Mouse (Mus musculus): ENCODE data around the gene Hspa4l. TPM values are rescaled to one million over a fixed set of nuclear protein-coding genes. Genes with fewer than 3 reads are reported as not detected.
"Not testable (repeated sequence)": the region's sequence is repeated elsewhere in the genome, so short reads cannot be mapped to it uniquely, and the experiment has no call there.

Gene Hspa4l
- polyA plus RNA-seq, 1 experiment from 2014 or later = 4.6 TPM

GRCm38 (mm10) chr3:40761312-40761711, 17.0 kb downstream of the Hspa4l start:
- H3K9ac ChIP-seq = no peak overlapping the region
- no peaks in the 10 kb centered on the region for H3K36me3 ChIP-seq
- 87% methylated on average over 2 of the region's 2 CpGs for WGBS
- H3K4me2 ChIP-seq (replicated peaks) = no peak overlapping the region
- H3K4me1 ChIP-seq = no peaks in the 10 kb centered on the region
- no peaks in the 10 kb centered on the region for H3K27me3 ChIP-seq
- no peak overlapping the region for H3K27ac ChIP-seq
- H3K9me3 ChIP-seq = no peaks in the 10 kb centered on the region
- no peak for ATAC-seq (ENCODE audit: low FRiP score, low read depth)
- no peak overlapping the region for H3K4me3 ChIP-seq

- H3K27me3 ChIP-seq = no peaks in the 10 kb centered on the region
- H3K4me3 ChIP-seq = no peak overlapping the region
- H3K4me1 ChIP-seq = no peaks in the 10 kb centered on the region
- no peak overlapping the region for H3K27ac ChIP-seq
- 82% methylated on average over 2 of the region's 2 CpGs for WGBS
- H3K4me2 ChIP-seq (replicated peaks) = no peak overlapping the region
- no peaks in the 10 kb centered on the region for H3K36me3 ChIP-seq
- ATAC-seq (ENCODE audit: low FRiP score, low read depth) = no peak
- H3K9ac ChIP-seq = no peak overlapping the region
- no peaks in the 10 kb centered on the region for H3K9me3 ChIP-seq
Measured at GRCm38 (mm10) chr3:40793783-40794182, 49.5 kb downstream of the Hspa4l start.

- Histone ChIP-seq H3K27me3 (no peaks in the 10 kb centered on the region), H3K4me1 (peaks cover 14% of the 10 kb centered on the region), H3K36me3 (peaks cover 11% of the 10 kb centered on the region; the same call in 1 of the 2 replicates), H3K9ac (no peak overlapping the region), H3K9me3 (no peaks in the 10 kb centered on the region), H3K4me3 (no peak overlapping the region), H3K27ac (no peak overlapping the region), H3K4me2 (replicated peaks) (no peak overlapping the region)
- no peak for ATAC-seq (ENCODE audit: low FRiP score, low read depth)
- WGBS = 63% methylated on average over 1 of the region's 1 CpGs
Measured at GRCm38 (mm10) chr3:40798054-40798453, 53.8 kb downstream of the Hspa4l start.

- Histone ChIP-seq H3K4me2 (replicated peaks) (no peak overlapping the region), H3K9ac (no peak overlapping the region), H3K36me3 (peaks cover 11% of the 10 kb centered on the region; the same call in 1 of the 2 replicates), H3K27ac (no peak overlapping the region), H3K4me1 (peaks cover 14% of the 10 kb centered on the region), H3K9me3 (no peaks in the 10 kb centered on the region), H3K4me3 (no peak overlapping the region), H3K27me3 (no peaks in the 10 kb centered on the region)
- WGBS = 37% methylated on average over 7 of the region's 7 CpGs
- no peak for ATAC-seq (ENCODE audit: low FRiP score, low read depth)
Measured at GRCm38 (mm10) chr3:40798500-40798899, 54.2 kb downstream of the Hspa4l start.

GRCm38 (mm10) chr3:40799530-40800372, 55.5 kb downstream of the Hspa4l start, which contains the start of gene Plk4:
Plk4 (plus strand) TSS chr3:40800019.
- H3K36me3 ChIP-seq = peaks cover 11% of the 10 kb centered on the region; the same call in 1 of the 2 replicates
- peak within 1 kb of the TSS; percentile 90 for H3K9ac ChIP-seq
- H3K4me2 ChIP-seq (replicated peaks) = peak within 1 kb of the TSS; percentile 94
- H3K4me1 ChIP-seq = peaks cover 14% of the 10 kb centered on the region
- H3K4me3 ChIP-seq = peak within 1 kb of the TSS; percentile 93
- WGBS = 2% methylated on average over 66 of the region's 66 CpGs
- no peaks in the 10 kb centered on the region for H3K27me3 ChIP-seq
- ATAC-seq (ENCODE audit: low FRiP score, low read depth) = peak; percentile 96
- no peaks in the 10 kb centered on the region for H3K9me3 ChIP-seq
- H3K27ac ChIP-seq = peak within 1 kb of the TSS; percentile 69

- Histone ChIP-seq H3K4me2 (replicated peaks) (peak overlapping the region; percentile 94), H3K4me3 (peak overlapping the region; percentile 93), H3K9me3 (no peaks in the 10 kb centered on the region), H3K9ac (peak overlapping the region; percentile 90), H3K27ac (peak overlapping the region; percentile 69), H3K36me3 (peaks cover 17% of the 10 kb centered on the region), H3K27me3 (no peaks in the 10 kb centered on the region), H3K4me1 (peaks cover 14% of the 10 kb centered on the region)
- WGBS = under 1% methylated on average over 27 of the region's 37 CpGs
- peak; percentile 76 for ATAC-seq (ENCODE audit: low FRiP score, low read depth)
Measured at GRCm38 (mm10) chr3:40800373-40800823, 56.1 kb downstream of the Hspa4l start.

GRCm38 (mm10) chr3:40806871-40807270, 62.6 kb downstream of the Hspa4l start:
- H3K9me3 ChIP-seq = no peaks in the 10 kb centered on the region
- H3K4me2 ChIP-seq (replicated peaks) = no peak overlapping the region
- WGBS = 53% methylated on average over 2 of the region's 2 CpGs
- H3K27ac ChIP-seq = no peak overlapping the region
- ATAC-seq (ENCODE audit: low FRiP score, low read depth) = no peak
- no peaks in the 10 kb centered on the region for H3K27me3 ChIP-seq
- no peak overlapping the region for H3K9ac ChIP-seq
- H3K4me1 ChIP-seq = no peaks in the 10 kb centered on the region
- H3K36me3 ChIP-seq = peaks cover 52% of the 10 kb centered on the region
- H3K4me3 ChIP-seq = no peak overlapping the region

- 93% methylated on average over 10 of the region's 10 CpGs for WGBS
- Histone ChIP-seq H3K27ac (no peak overlapping the region), H3K4me3 (no peak overlapping the region), H3K4me2 (replicated peaks) (no peak overlapping the region), H3K27me3 (no peaks in the 10 kb centered on the region), H3K9me3 (no peaks in the 10 kb centered on the region), H3K9ac (no peak overlapping the region), H3K4me1 (no peaks in the 10 kb centered on the region), H3K36me3 (peaks cover 61% of the 10 kb centered on the region)
- no peak for ATAC-seq (ENCODE audit: low FRiP score, low read depth)
Measured at GRCm38 (mm10) chr3:40808686-40809085, 64.4 kb downstream of the Hspa4l start.

- 89% methylated on average over 2 of the region's 2 CpGs for WGBS
- peaks cover 72% of the 10 kb centered on the region for H3K36me3 ChIP-seq
- H3K4me3 ChIP-seq = no peak overlapping the region
- no peak overlapping the region for H3K27ac ChIP-seq
- no peaks in the 10 kb centered on the region for H3K27me3 ChIP-seq
- no peaks in the 10 kb centered on the region for H3K9me3 ChIP-seq
- no peaks in the 10 kb centered on the region for H3K4me1 ChIP-seq
- no peak overlapping the region for H3K9ac ChIP-seq
- H3K4me2 ChIP-seq (replicated peaks) = no peak overlapping the region
- ATAC-seq (ENCODE audit: low FRiP score, low read depth) = no peak
Measured at GRCm38 (mm10) chr3:40809894-40810293, 65.6 kb downstream of the Hspa4l start.

GRCm38 (mm10) chr3:40813275-40813674, 69.0 kb downstream of the Hspa4l start:
- Histone ChIP-seq H3K27ac (no peak overlapping the region), H3K9me3 (no peaks in the 10 kb centered on the region), H3K36me3 (peaks cover 76% of the 10 kb centered on the region), H3K4me2 (replicated peaks) (no peak overlapping the region), H3K27me3 (no peaks in the 10 kb centered on the region), H3K9ac (no peak overlapping the region), H3K4me3 (no peak overlapping the region), H3K4me1 (no peaks in the 10 kb centered on the region)
- no peak for ATAC-seq (ENCODE audit: low FRiP score, low read depth)
- 86% methylated on average over 2 of the region's 2 CpGs for WGBS

GRCm38 (mm10) chr3:40845521-40845920, 101.2 kb downstream of the Hspa4l start:
- H3K4me1 ChIP-seq; H3K9me3 ChIP-seq; H3K27me3 ChIP-seq; H3K36me3 ChIP-seq; H3K27ac ChIP-seq; ATAC-seq (ENCODE audit: low FRiP score, low read depth): not testable (repeated sequence)
- WGBS = 77% methylated on average over 5 of the region's 6 CpGs
- 0 out of 2 replicates have a peak overlapping the region, but pooled peaks have one; percentile 13 for H3K9ac ChIP-seq
- peak overlapping the region; percentile 50 for H3K4me3 ChIP-seq
- H3K4me2 ChIP-seq (replicated peaks) = peak overlapping the region; percentile 65

Measured in limb, embryonic 13.5 days (tissue).